Mouse (Mus musculus) myocyte (in vitro differentiated cells): ENCODE data around the gene Eml2.

Source experiments
- CEBPB ChIP-seq: IDR thresholded peaks from 2 replicates; pipeline ENCODE4 v1.6.1; 2011; ENCODE audit warnings: mild to moderate bottlenecking, moderate library complexity; ENCODE audit not compliant: poor library complexity, insufficient read depth, severe bottlenecking
- E2F4 ChIP-seq: IDR thresholded peaks from one replicate; pipeline ENCODE4 v1.6.1; 2011; ENCODE audit warnings: mild to moderate bottlenecking, control low read depth, moderate library complexity; ENCODE audit not compliant: insufficient read depth
- MAX ChIP-seq: IDR thresholded peaks from one replicate; pipeline ENCODE4 v1.6.1; 2011; ENCODE audit warnings: low read depth, mild to moderate bottlenecking, control low read depth
- MYOD1 ChIP-seq, 3 experiments: IDR thresholded peaks; one replicate each; pipeline ENCODE4 v1.6.1; 2011; ENCODE audit warnings: control low read depth in 2 of 3, low read depth in 2 of 3, mild to moderate bottlenecking in 2 of 3, moderate library complexity in 1 of 3; ENCODE audit not compliant: insufficient read length in 2 of 3, control insufficient read depth in 1 of 3
- MYOG ChIP-seq, 3 experiments: IDR thresholded peaks; one replicate each; pipeline ENCODE4 v1.6.1; 2011; ENCODE audit warnings: control low read depth in 2 of 3, low read depth in 2 of 3, mild to moderate bottlenecking in 2 of 3; ENCODE audit not compliant: insufficient read length in 2 of 3, control insufficient read depth in 1 of 3, insufficient read depth in 1 of 3
- POLR2A ChIP-seq: IDR thresholded peaks from one replicate; pipeline ENCODE4 v1.6.1; 2011; ENCODE audit warnings: low read depth, mild to moderate bottlenecking, control low read depth, moderate library complexity; ENCODE audit not compliant: insufficient read length
- POLR2AphosphoS2 ChIP-seq: IDR thresholded peaks from one replicate; pipeline ENCODE4 v1.6.1; 2011; ENCODE audit warnings: low read depth, control low read depth; ENCODE audit not compliant: insufficient read length
- REST ChIP-seq: IDR thresholded peaks from one replicate; pipeline ENCODE4 v1.6.1; 2011; ENCODE audit warnings: mild to moderate bottlenecking, control low read depth, moderate library complexity; ENCODE audit not compliant: insufficient read depth, insufficient read length
- SRF ChIP-seq: IDR thresholded peaks from one replicate; pipeline ENCODE4 v1.6.1; 2011; ENCODE audit warnings: low read depth; ENCODE audit not compliant: control insufficient read depth, insufficient read length
- TCF12 ChIP-seq: IDR thresholded peaks from one replicate; pipeline ENCODE4 v1.6.1; 2011; ENCODE audit warnings: mild to moderate bottlenecking, control low read depth; ENCODE audit not compliant: poor library complexity, insufficient read depth, severe bottlenecking
- TCF3 ChIP-seq: IDR thresholded peaks from one replicate; pipeline ENCODE4 v1.6.1; 2011; ENCODE audit warnings: low read depth, control low read depth; ENCODE audit not compliant: insufficient read length
- USF1 ChIP-seq: IDR thresholded peaks from one replicate; pipeline ENCODE4 v1.6.1; 2011; ENCODE audit warnings: low read depth, mild to moderate bottlenecking, control low read depth, moderate library complexity

DNA sequence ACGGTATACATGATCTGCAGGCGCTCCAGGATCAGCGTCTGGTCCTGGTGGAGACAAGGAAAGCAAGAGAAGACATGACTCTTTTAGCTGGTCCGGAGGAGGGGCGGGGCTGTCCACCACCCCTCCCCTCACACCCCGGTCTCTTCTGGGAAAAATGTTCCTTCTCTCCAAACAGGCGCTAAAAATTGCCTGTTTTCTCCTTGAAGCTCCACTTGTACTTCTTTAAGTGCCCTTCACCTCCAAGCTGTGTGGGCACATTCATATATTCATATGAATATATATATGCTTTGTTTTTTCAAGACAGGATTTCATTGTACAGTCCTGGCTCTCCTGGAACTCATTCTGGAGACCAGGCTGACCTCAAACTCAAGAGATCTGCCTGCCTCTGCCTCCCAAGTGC is 13.3 kb upstream of the Eml2 start:
- TF ChIP-seq POLR2A (no peak), TCF12 (no peak), MAX (no peak), POLR2AphosphoS2 (no peak), USF1 (no peak), TCF3 (no peak), MYOG (IDR thresholded peaks at IDR 0.05; ENCODE audit: control insufficient read depth in 1 of 3, insufficient read depth in 1 of 3, insufficient read length in 2 of 3, low read depth in 2 of 3) (no peak), CEBPB (no peak), E2F4 (no peak), SRF (no peak), MYOD1 (IDR thresholded peaks at IDR 0.05; ENCODE audit: control insufficient read depth in 1 of 3, insufficient read length in 2 of 3, low read depth in 2 of 3) (no peak), REST (no peak)
